Mouse (Mus musculus): ENCODE measurements around the gene Snx22. TPM values are rescaled to one million over a fixed set of nuclear protein-coding genes. Genes with fewer than 3 reads are reported as not detected.

The Snx22 gene
- total RNA-seq, 1 experiment: 13.1 TPM

- no peak overlapping the region for H3K4me3 ChIP-seq (ENCODE audit: insufficient read depth in 1 of 2, low read depth in 1 of 2, low read length in 2 of 2, poor library complexity in 1 of 2, severe bottlenecking in 1 of 2)
- peaks cover 2% of the 10 kb centered on the region for H3K36me3 ChIP-seq (ENCODE audit: control insufficient read depth, insufficient read depth, low read length, poor library complexity, severe bottlenecking)
- H3K9ac ChIP-seq (ENCODE audit: insufficient read depth, low read depth, low read length, poor library complexity, severe bottlenecking): no peak overlapping the region
- no peaks in the 10 kb centered on the region for H3K9me3 ChIP-seq (ENCODE audit: control insufficient read depth, insufficient read depth, low read depth, low read length)
- TF ChIP-seq ZNF384 (IDR thresholded peaks at IDR 0.05; ENCODE audit: low read depth, low read length) (no peak), HCFC1 (IDR thresholded peaks at IDR 0.05; ENCODE audit: borderline replicate concordance, insufficient read depth, low read length) (no peak), CHD2 (IDR thresholded peaks at IDR 0.05; ENCODE audit: low read depth, low read length) (no peak), MAFK (IDR thresholded peaks at IDR 0.05; ENCODE audit: insufficient read depth, low read depth, low read length) (no peak), ZC3H11A (IDR thresholded peaks at IDR 0.05; ENCODE audit: borderline replicate concordance, low read depth, low read length) (no peak)
- in situ Hi-C loops (cut with MboI; ENCODE audit: low sequenced_read_pairs in 2 of 2, unreplicated experiment in 2 of 2): no loop called here
- H3K27ac ChIP-seq (ENCODE audit: insufficient read depth, low read depth, low read length, poor library complexity, severe bottlenecking): no peak overlapping the region
- no peak for DNase-seq (ENCODE audit: low read depth, low spot score)
- 0 out of 4 replicates have a peak, but pooled peaks cover 0 to 2% of the 10 kb centered on the region in 2 experiments for H3K4me1 ChIP-seq (ENCODE audit: control insufficient read depth in 2 of 2, insufficient read depth in 2 of 2, low read length in 2 of 2, poor library complexity in 1 of 2)
Observed at GRCm38 (mm10) chr9:66101577-66101976, 32.1 kb upstream of the Snx22 start.

DNA sequence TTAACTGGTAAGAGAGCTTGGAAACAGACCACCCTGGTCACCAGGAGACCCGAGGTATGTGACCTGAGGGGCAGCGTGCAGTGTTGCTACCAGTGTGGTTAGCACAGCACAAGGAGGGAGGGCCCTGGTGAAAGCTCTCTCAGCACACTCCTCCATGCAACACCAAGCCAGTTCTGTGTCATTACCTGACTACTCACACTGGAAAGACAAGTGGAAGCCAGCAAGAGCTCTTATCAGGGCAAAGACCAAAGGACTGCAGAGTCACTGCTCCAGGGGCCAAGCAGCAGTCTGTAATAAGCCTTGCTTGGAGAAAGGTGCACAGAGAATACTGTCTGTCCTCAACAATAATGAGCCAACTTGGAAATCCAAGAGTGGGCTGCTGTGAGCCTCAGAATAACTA, 23.1 kb upstream of the Snx22 start:
- peaks cover 0 to 4% of the 10 kb centered on the region in 2 experiments; a peak in 2 of 4 replicates for H3K4me1 ChIP-seq (ENCODE audit: control insufficient read depth in 2 of 2, insufficient read depth in 2 of 2, low read length in 2 of 2, poor library complexity in 1 of 2)
- no peaks in the 10 kb centered on the region for H3K9me3 ChIP-seq (ENCODE audit: control insufficient read depth, insufficient read depth, low read depth, low read length)
- no peak for TF ChIP-seq HCFC1 (IDR thresholded peaks at IDR 0.05; ENCODE audit: borderline replicate concordance, insufficient read depth, low read length)
- no peak for TF ChIP-seq ZNF384 (IDR thresholded peaks at IDR 0.05; ENCODE audit: low read depth, low read length)
- no peak for TF ChIP-seq MAFK (IDR thresholded peaks at IDR 0.05; ENCODE audit: insufficient read depth, low read depth, low read length)
- no peak for TF ChIP-seq CHD2 (IDR thresholded peaks at IDR 0.05; ENCODE audit: low read depth, low read length)
- no peak for TF ChIP-seq ZC3H11A (IDR thresholded peaks at IDR 0.05; ENCODE audit: borderline replicate concordance, low read depth, low read length)
- peaks cover 8% of the 10 kb centered on the region; the same call in 1 of the 2 replicates for H3K36me3 ChIP-seq (ENCODE audit: control insufficient read depth, insufficient read depth, low read length, poor library complexity, severe bottlenecking)
- DNase-seq (ENCODE audit: low read depth, low spot score): no peak
- in situ Hi-C loops (cut with MboI; ENCODE audit: low sequenced_read_pairs in 2 of 2, unreplicated experiment in 2 of 2): no loop called here
- H3K9ac ChIP-seq (ENCODE audit: insufficient read depth, low read depth, low read length, poor library complexity, severe bottlenecking): no peak overlapping the region
- H3K4me3 ChIP-seq (ENCODE audit: insufficient read depth in 1 of 2, low read depth in 1 of 2, low read length in 2 of 2, poor library complexity in 1 of 2, severe bottlenecking in 1 of 2): no peak overlapping the region
- no peak overlapping the region for H3K27ac ChIP-seq (ENCODE audit: insufficient read depth, low read depth, low read length, poor library complexity, severe bottlenecking)

DNA sequence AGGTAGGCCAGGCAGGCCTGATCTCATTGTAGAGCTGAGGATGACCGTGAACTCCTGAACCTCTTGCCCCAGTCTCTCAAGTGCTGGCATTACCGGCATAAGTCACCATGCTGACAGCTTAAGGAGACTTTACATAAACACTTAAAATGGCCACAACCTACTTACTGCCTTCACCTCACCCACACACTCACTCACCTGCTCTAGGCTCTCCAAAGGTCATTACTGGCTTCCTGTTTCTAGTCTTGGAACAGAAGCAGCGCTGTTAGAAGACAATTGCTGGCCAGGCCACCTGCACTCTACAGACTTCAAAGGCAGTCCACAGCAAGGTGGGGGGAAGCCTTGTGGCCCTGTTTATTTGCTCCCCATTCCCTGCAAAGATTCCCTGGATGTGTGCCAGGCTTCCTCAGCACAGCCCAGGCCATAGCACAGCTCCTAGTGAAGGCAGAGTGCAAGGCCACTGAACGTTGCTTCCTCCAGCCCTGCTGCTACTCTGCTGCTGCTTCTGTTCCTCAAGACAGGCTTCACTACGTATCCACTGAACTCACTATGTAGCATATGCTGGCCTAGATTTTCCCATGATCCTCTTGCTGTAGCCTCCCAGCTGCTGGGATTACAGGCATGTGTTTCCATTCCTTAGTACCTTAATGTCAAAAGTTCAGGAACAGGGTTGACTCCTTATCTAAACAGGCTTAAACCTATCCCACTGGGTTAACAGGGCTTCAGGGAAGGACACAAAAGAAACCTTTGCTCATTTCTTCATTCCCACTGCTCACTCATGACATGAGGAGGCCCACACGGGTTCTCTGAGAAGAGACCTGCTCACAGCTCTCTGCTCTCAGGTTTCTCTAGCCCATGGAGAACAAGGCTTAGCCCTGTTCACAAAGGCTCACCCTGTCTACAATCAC, 22.1 kb upstream of the Snx22 start:
- TF ChIP-seq MAFK (IDR thresholded peaks at IDR 0.05; ENCODE audit: insufficient read depth, low read depth, low read length) (no peak), CHD2 (IDR thresholded peaks at IDR 0.05; ENCODE audit: low read depth, low read length) (no peak), ZNF384 (IDR thresholded peaks at IDR 0.05; ENCODE audit: low read depth, low read length) (no peak)
- no peak overlapping the region for H3K9ac ChIP-seq (ENCODE audit: insufficient read depth, low read depth, low read length, poor library complexity, severe bottlenecking)
- no peak overlapping the region for H3K4me3 ChIP-seq (ENCODE audit: insufficient read depth in 1 of 2, low read depth in 1 of 2, low read length in 2 of 2, poor library complexity in 1 of 2, severe bottlenecking in 1 of 2)
- H3K27ac ChIP-seq (ENCODE audit: insufficient read depth, low read depth, low read length, poor library complexity, severe bottlenecking): no peak overlapping the region
- DNase-seq (ENCODE audit: low read depth, low spot score): no peak
- no peaks in the 10 kb centered on the region for H3K9me3 ChIP-seq (ENCODE audit: control insufficient read depth, insufficient read depth, low read depth, low read length)
- peaks cover 0 to 4% of the 10 kb centered on the region in 2 experiments; a peak in 2 of 4 replicates for H3K4me1 ChIP-seq (ENCODE audit: control insufficient read depth in 2 of 2, insufficient read depth in 2 of 2, low read length in 2 of 2, poor library complexity in 1 of 2)
- in situ Hi-C loops (cut with MboI; ENCODE audit: low sequenced_read_pairs in 2 of 2, unreplicated experiment in 2 of 2): no loop called here
- H3K36me3 ChIP-seq (ENCODE audit: control insufficient read depth, insufficient read depth, low read length, poor library complexity, severe bottlenecking): 0 out of 2 replicates have a peak, but pooled peaks cover 6% of the 10 kb centered on the region

DNA sequence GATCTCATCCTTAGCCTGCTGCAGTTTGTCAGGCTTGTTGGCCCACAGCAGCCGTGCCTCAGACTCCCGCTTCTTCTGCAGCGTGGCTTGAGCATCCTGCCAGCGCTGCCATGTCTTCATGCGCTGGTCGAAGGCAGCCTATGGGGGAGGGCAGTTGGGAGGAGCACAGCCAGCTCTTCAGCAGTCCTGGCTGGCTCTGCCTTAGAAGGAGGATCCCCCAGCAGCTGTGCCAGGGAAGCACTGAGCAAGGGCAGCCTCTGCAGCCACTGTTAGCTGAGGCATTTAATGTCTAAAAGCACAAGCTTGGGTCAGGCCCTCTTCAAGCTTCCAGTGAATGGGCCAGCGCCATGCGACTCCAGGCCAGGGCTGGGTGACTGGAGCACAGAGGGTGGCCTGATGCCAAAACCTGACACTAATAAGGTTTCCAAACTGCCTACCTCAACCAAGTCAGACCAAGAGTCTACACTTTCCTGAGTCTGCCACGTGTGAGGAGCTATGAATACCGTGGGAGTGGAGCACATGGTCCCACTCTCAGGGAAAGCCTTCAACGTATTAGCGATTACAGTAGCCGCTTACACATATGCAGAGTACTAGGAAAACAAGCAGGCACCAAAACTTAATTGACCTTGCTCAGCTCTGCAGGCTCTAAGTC, 21.2 kb upstream of the Snx22 start:
- no peak for DNase-seq (ENCODE audit: low read depth, low spot score)
- H3K9ac ChIP-seq (ENCODE audit: insufficient read depth, low read depth, low read length, poor library complexity, severe bottlenecking): no peak overlapping the region
- no peak for TF ChIP-seq MAFK (IDR thresholded peaks at IDR 0.05; ENCODE audit: insufficient read depth, low read depth, low read length)
- no peak for TF ChIP-seq HCFC1 (IDR thresholded peaks at IDR 0.05; ENCODE audit: borderline replicate concordance, insufficient read depth, low read length)
- no peak for TF ChIP-seq ZC3H11A (IDR thresholded peaks at IDR 0.05; ENCODE audit: borderline replicate concordance, low read depth, low read length)
- no peak for TF ChIP-seq ZNF384 (IDR thresholded peaks at IDR 0.05; ENCODE audit: low read depth, low read length)
- TF ChIP-seq CHD2 (IDR thresholded peaks at IDR 0.05; ENCODE audit: low read depth, low read length): no peak
- in situ Hi-C loops (cut with MboI; ENCODE audit: low sequenced_read_pairs in 2 of 2, unreplicated experiment in 2 of 2): no loop called here
- no peak overlapping the region for H3K27ac ChIP-seq (ENCODE audit: insufficient read depth, low read depth, low read length, poor library complexity, severe bottlenecking)
- peaks cover 0 to 6% of the 10 kb centered on the region in 2 experiments; a peak in 2 of 4 replicates for H3K4me1 ChIP-seq (ENCODE audit: control insufficient read depth in 2 of 2, insufficient read depth in 2 of 2, low read length in 2 of 2, poor library complexity in 1 of 2)
- H3K36me3 ChIP-seq (ENCODE audit: control insufficient read depth, insufficient read depth, low read length, poor library complexity, severe bottlenecking): 0 out of 2 replicates have a peak, but pooled peaks cover 6% of the 10 kb centered on the region
- H3K4me3 ChIP-seq (ENCODE audit: insufficient read depth in 1 of 2, low read depth in 1 of 2, low read length in 2 of 2, poor library complexity in 1 of 2, severe bottlenecking in 1 of 2): no peak overlapping the region
- H3K9me3 ChIP-seq (ENCODE audit: control insufficient read depth, insufficient read depth, low read depth, low read length): no peaks in the 10 kb centered on the region

All from ES-E14 (cell line).